Mouse (Mus musculus) CD4-positive helper T cell, adult 2 months (primary cell): ENCODE results near the gene Tex44.

ENCODE experiments used
- DNase-seq: peaks from one replicate; pipeline ENCODE4 v3.0.0-alpha.2; 2012; ENCODE audit warnings: low read depth, missing footprints, low spot score

Gene Tex44

DNA sequence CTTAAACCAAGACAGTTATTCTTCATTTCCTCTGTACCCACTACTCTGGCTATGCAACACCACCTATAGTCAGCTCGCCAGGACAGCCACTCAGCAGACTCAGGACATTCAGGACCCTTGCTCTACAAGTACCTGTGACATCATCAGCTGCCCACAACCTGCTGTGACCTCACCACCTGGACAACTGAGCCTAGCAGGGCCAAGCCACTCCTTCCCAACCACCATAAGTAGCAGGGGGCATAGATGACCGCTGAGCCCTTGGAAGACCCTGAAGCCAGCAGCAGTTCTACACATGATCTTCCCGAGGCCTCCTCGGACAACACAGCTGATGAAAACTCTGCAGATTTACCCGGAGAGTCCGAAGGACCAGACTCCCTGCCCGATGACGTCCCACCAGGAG is at the start of gene Tex44, which contains the start of gene Nmur1:
Gene Tex44, plus strand, starts transcription at position 202 of the 400 bp plus-strand sequence.
Gene Nmur1, minus strand, starts transcription at position 101 of the 400 bp plus-strand sequence.
- DNase-seq: no peak

GRCm38 (mm10) chr1:86376354-86376753 is 49.8 kb upstream of the Tex44 start:
- no peak for DNase-seq

GRCm38 (mm10) chr1:86378662-86379061 is 47.5 kb upstream of the Tex44 start:
- DNase-seq: no peak

GRCm38 (mm10) chr1:86379161-86379569 is 47.0 kb upstream of the Tex44 start:
- DNase-seq: no peak

DNA sequence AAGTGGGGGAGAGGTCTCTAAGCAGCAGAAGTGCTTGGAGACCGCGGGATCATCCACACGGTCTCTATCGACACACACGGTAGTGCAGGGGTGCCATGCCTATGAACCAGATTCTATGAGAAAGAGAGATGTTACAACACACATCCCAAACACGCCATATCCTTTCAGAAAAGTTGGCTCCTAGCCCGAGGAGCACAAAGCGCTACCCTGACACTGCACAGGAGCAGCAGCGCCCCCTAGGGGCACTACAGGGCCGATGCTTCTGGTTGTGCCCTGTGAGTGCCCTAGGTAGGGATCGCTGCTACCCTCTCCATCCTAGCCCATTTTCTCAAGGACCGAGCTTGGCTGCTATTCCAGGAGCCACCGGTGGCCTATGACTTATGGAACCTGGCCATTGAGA is 45.1 kb upstream of the Tex44 start:
- peak; percentile 74 for DNase-seq

GRCm38 (mm10) chr1:86389230-86389629 is 36.9 kb upstream of the Tex44 start:
- DNase-seq: peak; percentile 71

- DNase-seq: no peak
Measured at GRCm38 (mm10) chr1:86391425-86391824, 34.7 kb upstream of the Tex44 start.

DNA sequence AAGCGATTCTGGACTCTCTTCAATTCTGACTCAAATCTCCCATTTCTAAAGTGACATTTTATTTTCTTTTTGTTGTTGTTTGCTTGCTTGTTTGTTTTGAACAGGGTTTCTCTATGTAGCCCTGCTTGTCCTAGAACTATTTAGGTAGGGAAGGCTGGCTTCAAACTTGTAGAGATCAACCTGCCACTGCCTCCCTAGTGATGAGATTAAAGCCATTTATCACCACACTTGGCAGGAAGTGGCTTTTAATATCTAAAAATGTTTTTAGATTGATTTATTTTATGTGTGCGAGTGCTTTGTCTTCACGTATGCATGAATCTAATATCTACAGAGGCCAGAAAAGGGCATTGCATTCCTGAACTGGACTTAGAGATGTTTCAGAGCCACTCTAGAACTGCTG is 32.9 kb upstream of the Tex44 start:
- DNase-seq: peak; percentile 33

DNA sequence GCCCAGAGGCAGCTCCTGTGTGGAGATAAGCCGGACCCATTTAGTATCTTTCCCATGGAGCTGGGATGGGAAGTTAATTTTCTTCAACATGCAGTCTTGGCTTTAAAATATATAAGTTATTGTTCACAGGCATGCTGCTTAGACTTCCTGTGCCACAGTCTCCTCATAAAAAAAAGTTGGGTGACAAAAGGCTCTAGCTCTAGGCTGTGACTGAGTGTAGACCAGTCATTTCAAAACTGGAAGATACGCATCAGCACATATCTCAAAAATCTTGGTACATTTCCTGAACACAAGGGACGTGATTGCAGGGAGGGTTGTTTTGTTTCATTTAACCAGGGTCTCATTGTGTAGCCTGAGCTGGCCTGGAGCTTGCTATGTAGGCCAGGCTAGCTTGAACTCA is 31.9 kb upstream of the Tex44 start:
- DNase-seq: peak; percentile 86

DNA sequence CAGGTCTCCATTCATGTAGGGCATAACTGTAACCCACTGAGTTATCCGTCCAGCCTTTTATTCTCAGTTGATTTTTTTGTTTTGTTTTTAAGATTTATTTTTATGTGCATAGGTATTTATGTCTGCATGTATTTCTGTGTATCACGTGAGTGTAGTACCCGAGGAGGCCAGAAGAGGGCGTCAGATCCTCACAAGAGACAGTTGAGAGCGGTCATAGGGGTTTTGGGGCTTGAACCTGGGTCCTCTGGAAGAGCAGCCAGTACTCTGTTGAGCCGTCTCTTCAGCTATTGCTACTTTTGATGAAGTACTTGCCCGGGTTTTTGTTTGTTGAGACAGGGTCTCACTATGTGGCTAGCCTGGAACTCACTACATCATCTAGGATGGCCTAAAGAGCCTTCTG is 30.2 kb upstream of the Tex44 start:
- DNase-seq: no peak

DNA sequence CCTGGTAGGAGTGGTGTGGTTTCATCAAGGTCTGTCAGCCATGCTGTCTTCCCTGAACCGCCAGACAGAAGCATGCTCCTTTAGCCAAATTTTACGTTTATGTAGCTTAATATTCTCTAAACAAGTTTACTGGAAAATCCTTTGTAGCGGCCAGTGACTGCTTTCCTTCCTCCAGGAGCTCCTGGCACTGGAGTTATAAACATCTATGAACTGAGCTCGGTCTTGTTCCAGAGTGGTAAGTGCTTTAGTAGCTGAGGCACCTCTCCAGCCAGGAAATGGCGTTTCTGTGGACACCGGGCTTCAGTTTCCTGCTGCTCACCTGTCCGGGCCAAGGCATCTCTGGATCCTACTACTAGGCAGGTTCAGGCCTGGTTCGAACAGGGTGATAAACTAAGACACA is 28.5 kb upstream of the Tex44 start:
- DNase-seq: no peak

GRCm38 (mm10) chr1:86398222-86398621 is 27.9 kb upstream of the Tex44 start:
- DNase-seq: no peak

GRCm38 (mm10) chr1:86399322-86399721 is 26.8 kb upstream of the Tex44 start:
- DNase-seq: no peak

DNA sequence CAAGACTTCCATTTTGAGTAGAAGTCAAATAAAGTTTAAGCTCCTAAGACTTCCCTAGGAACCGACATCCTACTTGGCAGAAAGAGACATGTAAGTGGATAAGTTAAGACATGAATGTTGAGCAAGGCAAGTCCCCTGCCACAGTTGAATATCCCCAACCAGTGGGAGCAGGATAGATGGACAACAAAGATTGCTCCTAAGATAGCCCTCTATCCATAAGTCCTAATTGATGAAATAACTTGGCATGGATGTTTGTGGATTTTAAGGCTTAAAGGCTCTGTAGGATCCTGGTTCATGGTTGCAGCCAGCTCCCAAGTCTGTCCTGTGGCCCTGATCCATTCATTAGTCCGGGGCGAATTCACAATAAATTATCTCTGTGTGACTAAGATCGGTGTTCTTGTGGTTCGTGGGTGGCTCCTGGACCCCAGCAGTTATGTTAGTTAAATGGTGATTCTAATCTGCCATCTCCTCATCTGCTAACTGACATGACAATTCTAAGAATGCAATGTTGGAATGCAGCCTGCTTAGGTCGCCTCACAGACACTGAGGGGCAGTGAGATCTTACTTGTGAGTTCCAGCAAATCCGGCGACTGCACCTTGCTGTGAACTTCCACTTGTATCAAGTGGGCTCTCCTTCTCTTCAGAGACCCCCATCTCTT is 25.9 kb upstream of the Tex44 start:
- no peak for DNase-seq

DNA sequence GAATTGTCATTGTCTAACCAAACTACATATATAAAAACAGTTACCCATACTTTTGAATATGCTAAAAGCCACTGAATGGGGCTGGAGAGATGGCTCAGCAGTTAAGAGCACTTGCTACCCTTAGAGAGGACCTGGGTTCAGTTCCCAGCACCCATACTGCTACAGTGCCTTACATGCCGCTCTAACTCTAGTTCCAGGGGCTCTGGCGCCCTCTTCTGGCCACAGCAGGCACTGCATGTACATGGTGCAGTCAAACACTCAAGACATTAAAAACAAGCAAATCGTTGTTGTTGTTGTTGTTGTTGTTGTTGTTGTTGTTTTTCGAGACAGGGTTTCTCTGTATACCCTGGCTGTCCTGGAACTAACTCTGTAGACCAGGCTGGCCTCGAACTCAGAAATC is 21.3 kb upstream of the Tex44 start:
- peak; percentile 52 for DNase-seq

DNA sequence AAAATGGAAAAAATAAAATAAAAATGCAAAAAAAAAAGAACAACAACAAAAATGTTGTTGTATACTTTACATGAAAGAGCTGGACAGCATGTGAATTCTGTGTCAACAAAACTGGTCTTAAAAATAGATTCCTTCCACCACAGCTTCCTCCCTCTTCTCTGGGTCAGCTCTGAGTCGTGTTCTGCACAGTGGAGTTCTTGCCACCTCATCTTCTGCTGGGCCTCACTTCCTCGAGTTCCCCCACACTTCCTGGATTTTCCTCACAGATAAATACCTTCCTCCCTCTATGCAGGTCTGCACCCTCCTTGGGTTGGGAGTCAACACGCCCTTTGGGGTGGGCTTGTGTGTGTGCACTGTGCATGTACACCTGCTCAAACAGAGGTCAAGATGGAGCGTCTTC is 19.8 kb upstream of the Tex44 start:
- DNase-seq: no peak

DNA sequence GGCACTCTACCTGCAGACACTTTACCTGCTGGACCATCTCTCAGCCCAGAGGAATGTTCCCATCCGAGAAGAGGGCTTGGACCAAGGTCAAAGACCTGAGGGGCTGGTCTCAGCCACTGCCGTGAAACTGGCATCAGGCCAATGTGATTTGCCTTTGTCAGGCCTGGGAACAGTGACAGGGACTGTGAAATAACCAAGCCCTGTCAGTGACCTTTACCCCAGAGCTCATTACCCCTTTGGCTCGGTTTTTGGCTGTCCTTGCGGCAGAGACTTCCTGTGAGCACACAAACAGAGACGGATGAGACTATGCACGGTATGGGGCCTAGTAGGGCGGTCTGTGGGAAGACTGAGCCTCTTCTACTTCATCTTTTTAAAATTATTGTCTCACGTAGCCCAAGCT is 19.2 kb upstream of the Tex44 start:
- DNase-seq: peak; percentile 40

- no peak for DNase-seq
Measured at GRCm38 (mm10) chr1:86408515-86408914, 17.6 kb upstream of the Tex44 start.

GRCm38 (mm10) chr1:86409476-86409875 is 16.7 kb upstream of the Tex44 start:
- no peak for DNase-seq

GRCm38 (mm10) chr1:86414715-86415114 is 11.4 kb upstream of the Tex44 start:
- no peak for DNase-seq

- peak; percentile 73 for DNase-seq
Measured at GRCm38 (mm10) chr1:86415144-86415543, 11.0 kb upstream of the Tex44 start.

- peak; percentile 80 for DNase-seq
Measured at GRCm38 (mm10) chr1:86415612-86416184, 10.4 kb upstream of the Tex44 start.

DNA sequence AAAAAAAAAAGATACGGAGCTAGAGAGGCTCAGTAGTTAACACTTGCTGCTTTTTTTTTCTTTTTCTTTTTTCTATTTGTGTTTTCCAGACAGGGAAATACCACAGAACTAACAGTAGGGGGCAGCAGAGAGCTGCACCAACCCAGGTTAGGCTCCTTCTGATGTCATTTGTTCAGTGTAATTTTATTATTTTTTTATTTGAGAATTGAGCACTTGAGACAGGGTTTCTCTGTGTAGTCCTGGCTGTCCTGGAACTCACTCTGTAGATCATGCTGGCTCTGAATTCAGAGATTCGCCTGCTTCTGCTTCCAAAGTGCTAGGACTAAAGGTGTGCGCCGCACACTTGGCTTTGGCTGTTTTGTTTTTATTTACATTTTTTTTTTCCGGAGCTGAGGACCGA is 9.8 kb upstream of the Tex44 start:
- DNase-seq: peak; percentile 61

DNA sequence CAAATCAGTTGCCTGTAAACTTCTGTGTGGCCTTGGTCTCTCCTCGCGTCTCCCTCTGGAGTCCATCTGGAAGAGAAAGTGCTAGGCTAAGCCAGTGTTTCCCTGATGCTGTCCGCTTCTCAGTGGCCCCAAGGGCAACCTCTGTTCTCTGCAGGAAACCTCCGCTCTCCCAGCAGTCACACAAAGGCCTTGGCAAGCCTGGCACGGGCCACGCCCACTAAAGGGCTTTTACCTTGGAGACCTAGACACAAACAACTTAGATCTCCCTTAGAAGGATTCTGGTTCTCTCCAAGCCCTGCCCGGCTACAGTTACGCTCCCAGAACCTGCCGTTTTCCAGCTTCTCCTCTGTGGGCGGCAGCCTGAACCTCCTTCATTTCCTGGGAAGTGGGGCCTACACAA is 5.1 kb upstream of the Tex44 start:
- DNase-seq: no peak
